Mouse (Mus musculus): ENCODE data around the gene Ccdc6. TPM values are rescaled to one million over a fixed set of nuclear protein-coding genes. Genes with fewer than 3 reads are reported as not detected.

Gene Ccdc6
- polyA plus RNA-seq, 1 experiment from 2014 or later = 17.5 TPM

GRCm38 (mm10) chr10:70139368-70139767 lies 42.4 kb downstream of the Ccdc6 start:
- WGBS = 43% methylated on average over 6 of the region's 6 CpGs
- no peak overlapping the region for H3K9ac ChIP-seq (replicated peaks)

GRCm38 (mm10) chr10:70140414-70140813 lies 43.5 kb downstream of the Ccdc6 start:
- no peaks in the 10 kb centered on the region for H3K9me3 ChIP-seq
- no peak overlapping the region for H3K4me2 ChIP-seq (replicated peaks)
- peaks cover 16% of the 10 kb centered on the region for H3K4me1 ChIP-seq
- H3K4me3 ChIP-seq = no peak overlapping the region
- no peaks in the 10 kb centered on the region for H3K27me3 ChIP-seq
- no peak overlapping the region for H3K27ac ChIP-seq (replicated peaks)
- H3K9ac ChIP-seq (replicated peaks) = no peak overlapping the region
- no peak for ATAC-seq (replicated peaks)
- peaks cover 9% of the 10 kb centered on the region for H3K36me3 ChIP-seq
- 94% methylated on average over 12 of the region's 12 CpGs for WGBS

More at GRCm38 (mm10) chr10:70139368-70139767, 42.4 kb downstream of the Ccdc6 start:
- Histone ChIP-seq H3K27me3 (no peaks in the 10 kb centered on the region), H3K4me1 (peaks cover 16% of the 10 kb centered on the region), H3K4me2 (replicated peaks) (no peak overlapping the region), H3K36me3 (peaks cover 5% of the 10 kb centered on the region; the same call in 1 of the 2 replicates), H3K27ac (replicated peaks) (peak overlapping the region; percentile 31; the same call in 1 of the 2 replicates), H3K9me3 (no peaks in the 10 kb centered on the region), H3K4me3 (no peak overlapping the region)
- no peak; the same call in 1 of the 2 replicates for ATAC-seq (replicated peaks)

- ATAC-seq (replicated peaks) = no peak
- no peak overlapping the region for H3K9ac ChIP-seq (replicated peaks)
- no peak overlapping the region for H3K27ac ChIP-seq (replicated peaks)
- H3K9me3 ChIP-seq = no peaks in the 10 kb centered on the region
- no peaks in the 10 kb centered on the region for H3K27me3 ChIP-seq
- peaks cover 18% of the 10 kb centered on the region for H3K36me3 ChIP-seq
- 97% methylated on average over 17 of the region's 17 CpGs for WGBS
- H3K4me1 ChIP-seq = peaks cover 16% of the 10 kb centered on the region
- H3K4me2 ChIP-seq (replicated peaks) = no peak overlapping the region
- no peak overlapping the region for H3K4me3 ChIP-seq
Observed at GRCm38 (mm10) chr10:70142623-70143022, 45.7 kb downstream of the Ccdc6 start.

- ATAC-seq (replicated peaks) = peak; percentile 39
- WGBS = 61% methylated on average over 10 of the region's 10 CpGs
- H3K9ac ChIP-seq (replicated peaks) = no peak overlapping the region
Observed at GRCm38 (mm10) chr10:70144004-70144557, 47.2 kb downstream of the Ccdc6 start.

GRCm38 (mm10) chr10:70145873-70146272 lies 49.0 kb downstream of the Ccdc6 start:
- peaks cover 20% of the 10 kb centered on the region for H3K36me3 ChIP-seq

More at GRCm38 (mm10) chr10:70144004-70144557, 47.2 kb downstream of the Ccdc6 start:
- Histone ChIP-seq H3K36me3 (peaks cover 19% of the 10 kb centered on the region), H3K4me1 (peaks cover 12% of the 10 kb centered on the region), H3K4me2 (replicated peaks) (no peak overlapping the region), H3K9me3 (no peaks in the 10 kb centered on the region), H3K27ac (replicated peaks) (peak overlapping the region; percentile 66), H3K27me3 (no peaks in the 10 kb centered on the region), H3K4me3 (no peak overlapping the region)

GRCm38 (mm10) chr10:70149093-70149492 lies 52.2 kb downstream of the Ccdc6 start:
- H3K27ac ChIP-seq (replicated peaks) = no peak overlapping the region

More at GRCm38 (mm10) chr10:70145873-70146272, 49.0 kb downstream of the Ccdc6 start:
- no peak overlapping the region for H3K4me3 ChIP-seq
- no peak overlapping the region for H3K27ac ChIP-seq (replicated peaks)
- no peaks in the 10 kb centered on the region for H3K27me3 ChIP-seq
- H3K9me3 ChIP-seq = no peaks in the 10 kb centered on the region
- no peak for ATAC-seq (replicated peaks)
- H3K4me1 ChIP-seq = peaks cover 5% of the 10 kb centered on the region; the same call in 1 of the 2 replicates
- no peak overlapping the region for H3K4me2 ChIP-seq (replicated peaks)
- H3K9ac ChIP-seq (replicated peaks) = no peak overlapping the region
- 94% methylated on average over 12 of the region's 12 CpGs for WGBS

GRCm38 (mm10) chr10:70150301-70150700 lies 53.4 kb downstream of the Ccdc6 start:
- Histone ChIP-seq H3K9ac (replicated peaks) (no peak overlapping the region), H3K4me1 (no peaks in the 10 kb centered on the region; the same call in 1 of the 2 replicates), H3K27ac (replicated peaks) (no peak overlapping the region), H3K36me3 (peaks cover 22% of the 10 kb centered on the region), H3K4me3 (no peak overlapping the region), H3K9me3 (no peaks in the 10 kb centered on the region), H3K27me3 (no peaks in the 10 kb centered on the region), H3K4me2 (replicated peaks) (no peak overlapping the region)
- no peak for ATAC-seq (replicated peaks)
- 83% methylated on average over 4 of the region's 4 CpGs for WGBS

More at GRCm38 (mm10) chr10:70149093-70149492, 52.2 kb downstream of the Ccdc6 start:
- H3K4me3 ChIP-seq = no peak overlapping the region
- peaks cover 22% of the 10 kb centered on the region for H3K36me3 ChIP-seq
- no peaks in the 10 kb centered on the region for H3K27me3 ChIP-seq
- H3K9me3 ChIP-seq = no peaks in the 10 kb centered on the region
- WGBS = 55% methylated on average over 7 of the region's 7 CpGs
- no peak overlapping the region for H3K9ac ChIP-seq (replicated peaks)
- H3K4me2 ChIP-seq (replicated peaks) = no peak overlapping the region
- H3K4me1 ChIP-seq = peaks cover 2% of the 10 kb centered on the region; the same call in 1 of the 2 replicates
- ATAC-seq (replicated peaks) = no peak

GRCm38 (mm10) chr10:70151171-70151570 lies 54.2 kb downstream of the Ccdc6 start:
- WGBS = 91% methylated on average over 10 of the region's 10 CpGs
- ATAC-seq (replicated peaks) = no peak
- no peaks in the 10 kb centered on the region for H3K9me3 ChIP-seq
- peaks cover 19% of the 10 kb centered on the region; the same call in 1 of the 2 replicates for H3K36me3 ChIP-seq
- no peaks in the 10 kb centered on the region; the same call in 1 of the 2 replicates for H3K4me1 ChIP-seq
- no peaks in the 10 kb centered on the region for H3K27me3 ChIP-seq
- no peak overlapping the region for H3K4me3 ChIP-seq
- no peak overlapping the region for H3K4me2 ChIP-seq (replicated peaks)
- H3K27ac ChIP-seq (replicated peaks) = no peak overlapping the region
- no peak overlapping the region for H3K9ac ChIP-seq (replicated peaks)

- Histone ChIP-seq H3K4me2 (replicated peaks) (no peak overlapping the region), H3K27ac (replicated peaks) (no peak overlapping the region), H3K9me3 (no peaks in the 10 kb centered on the region), H3K4me1 (no peaks in the 10 kb centered on the region; the same call in 1 of the 2 replicates), H3K4me3 (no peak overlapping the region), H3K9ac (replicated peaks) (no peak overlapping the region), H3K27me3 (no peaks in the 10 kb centered on the region), H3K36me3 (peaks cover 21% of the 10 kb centered on the region; the same call in 1 of the 2 replicates)
- no peak for ATAC-seq (replicated peaks)
- WGBS = 79% methylated on average over 12 of the region's 12 CpGs
Observed at GRCm38 (mm10) chr10:70152190-70152743, 55.3 kb downstream of the Ccdc6 start.

- Histone ChIP-seq H3K36me3 (peaks cover 18% of the 10 kb centered on the region; the same call in 1 of the 2 replicates), H3K27me3 (no peaks in the 10 kb centered on the region), H3K4me2 (replicated peaks) (no peak overlapping the region), H3K9me3 (no peaks in the 10 kb centered on the region), H3K4me3 (no peak overlapping the region), H3K27ac (replicated peaks) (no peak overlapping the region), H3K9ac (replicated peaks) (no peak overlapping the region), H3K4me1 (no peaks in the 10 kb centered on the region; the same call in 1 of the 2 replicates)
- 92% methylated on average over 16 of the region's 16 CpGs for whole genome bisulfite sequencing
- ATAC-seq (replicated peaks) = no peak
Observed at GRCm38 (mm10) chr10:70153810-70154209, 56.9 kb downstream of the Ccdc6 start.

- Histone ChIP-seq H3K27me3 (no peaks in the 10 kb centered on the region), H3K36me3 (peaks cover 13% of the 10 kb centered on the region; the same call in 1 of the 2 replicates), H3K4me2 (replicated peaks) (no peak overlapping the region), H3K9me3 (no peaks in the 10 kb centered on the region), H3K4me3 (no peak overlapping the region), H3K9ac (replicated peaks) (no peak overlapping the region), H3K4me1 (no peaks in the 10 kb centered on the region), H3K27ac (replicated peaks) (no peak overlapping the region)
- 70% methylated on average over 3 of the region's 3 CpGs for WGBS
- no peak for ATAC-seq (replicated peaks)
Observed at GRCm38 (mm10) chr10:70156431-70157165, 59.7 kb downstream of the Ccdc6 start.

All from forebrain, embryonic 15.5 days (tissue).